Mouse (Mus musculus): ENCODE data around the gene Ifrd2.

Ifrd2 gene

DNA sequence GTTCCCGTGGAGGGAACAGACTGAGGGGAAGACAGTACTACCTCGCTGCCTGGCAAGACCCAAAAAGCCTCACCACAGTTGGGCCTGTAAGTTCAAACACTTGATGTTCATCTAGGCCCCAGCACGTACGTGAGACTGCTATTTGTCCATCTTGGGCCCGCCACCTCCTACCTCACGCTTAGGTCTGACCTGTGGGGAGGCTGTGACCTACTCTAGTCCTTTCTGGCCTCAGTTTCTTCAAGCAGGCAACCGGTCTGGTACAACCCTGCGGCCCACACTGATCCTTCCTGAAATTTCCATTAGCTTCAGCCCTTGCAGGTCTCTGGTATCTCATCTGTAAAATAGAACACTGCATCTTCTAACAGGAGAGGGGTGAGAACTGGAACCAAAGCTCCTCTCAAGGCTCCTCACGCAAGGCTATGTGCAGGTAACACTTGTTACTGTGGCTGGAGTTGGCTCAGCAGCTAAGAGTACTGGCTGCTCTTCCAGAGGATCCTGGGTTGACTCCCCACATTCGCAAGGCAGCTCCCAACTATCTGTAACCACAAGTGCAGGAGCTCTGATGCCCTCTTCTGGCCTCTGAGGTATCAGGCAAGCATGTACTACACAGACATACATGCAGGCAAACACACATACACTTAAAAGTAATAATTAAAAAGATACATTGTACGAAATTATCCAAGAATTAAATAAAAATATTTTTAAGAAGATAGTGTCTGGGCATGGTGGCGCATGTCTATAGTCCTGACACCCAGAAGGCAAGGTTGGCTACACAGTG, 38.1 kb downstream of the Ifrd2 start:
- no peak for DNase-seq

DNA sequence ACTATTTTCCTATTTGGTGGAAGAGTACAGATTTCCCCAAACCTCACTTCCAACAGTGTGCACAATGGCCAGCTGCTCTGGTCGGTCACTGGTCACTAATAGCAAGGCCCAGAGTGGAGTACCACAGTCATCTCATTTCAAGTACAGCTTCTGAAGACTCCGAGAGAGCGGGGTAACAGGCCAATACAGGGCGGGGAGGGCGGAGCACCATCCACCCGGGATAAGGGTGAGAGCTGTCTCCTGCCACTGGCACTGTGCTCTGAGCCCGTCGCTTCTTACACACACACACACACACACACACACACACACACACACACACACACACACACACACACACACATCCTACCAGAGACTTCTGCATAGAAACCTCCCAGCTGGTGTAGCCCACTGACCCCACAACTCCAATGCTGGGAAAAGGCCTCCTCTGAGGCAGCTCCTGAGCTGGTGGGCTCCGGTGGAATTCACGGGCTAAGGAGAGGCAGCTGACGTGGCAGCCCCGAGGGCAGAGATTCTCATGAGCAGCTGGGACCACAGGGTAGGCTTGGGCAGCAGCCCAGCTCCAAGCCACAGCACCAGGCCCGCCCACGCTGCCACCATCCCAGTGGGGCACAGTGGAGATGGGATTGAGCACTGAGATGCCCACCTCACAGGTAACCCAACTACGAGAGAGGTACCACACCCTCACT, 38.9 kb downstream of the Ifrd2 start:
- DNase-seq = no peak

DNA sequence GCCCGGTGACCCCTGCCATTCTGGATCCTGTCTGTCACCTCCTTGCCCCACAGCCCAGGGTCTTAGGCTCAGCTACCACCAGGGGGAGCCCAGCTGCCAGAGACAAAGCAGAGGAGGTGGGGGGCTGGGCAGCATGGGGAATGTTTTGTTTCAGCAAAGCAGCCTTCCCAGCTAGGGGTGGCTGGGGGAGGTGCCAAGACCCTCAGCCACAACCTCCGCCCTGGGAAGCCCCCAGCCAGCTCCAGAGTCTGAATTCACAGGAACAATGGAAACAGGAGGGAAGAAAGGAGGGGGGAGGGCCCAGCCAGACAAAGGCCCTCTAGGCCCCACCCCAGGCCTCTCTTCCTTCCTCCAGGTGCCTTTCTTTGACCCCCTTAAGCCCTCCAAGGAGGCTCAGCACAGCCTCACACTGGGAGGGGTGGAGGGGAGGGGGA, 39.4 kb downstream of the Ifrd2 start:
- DNase-seq = peak; percentile 66

DNA sequence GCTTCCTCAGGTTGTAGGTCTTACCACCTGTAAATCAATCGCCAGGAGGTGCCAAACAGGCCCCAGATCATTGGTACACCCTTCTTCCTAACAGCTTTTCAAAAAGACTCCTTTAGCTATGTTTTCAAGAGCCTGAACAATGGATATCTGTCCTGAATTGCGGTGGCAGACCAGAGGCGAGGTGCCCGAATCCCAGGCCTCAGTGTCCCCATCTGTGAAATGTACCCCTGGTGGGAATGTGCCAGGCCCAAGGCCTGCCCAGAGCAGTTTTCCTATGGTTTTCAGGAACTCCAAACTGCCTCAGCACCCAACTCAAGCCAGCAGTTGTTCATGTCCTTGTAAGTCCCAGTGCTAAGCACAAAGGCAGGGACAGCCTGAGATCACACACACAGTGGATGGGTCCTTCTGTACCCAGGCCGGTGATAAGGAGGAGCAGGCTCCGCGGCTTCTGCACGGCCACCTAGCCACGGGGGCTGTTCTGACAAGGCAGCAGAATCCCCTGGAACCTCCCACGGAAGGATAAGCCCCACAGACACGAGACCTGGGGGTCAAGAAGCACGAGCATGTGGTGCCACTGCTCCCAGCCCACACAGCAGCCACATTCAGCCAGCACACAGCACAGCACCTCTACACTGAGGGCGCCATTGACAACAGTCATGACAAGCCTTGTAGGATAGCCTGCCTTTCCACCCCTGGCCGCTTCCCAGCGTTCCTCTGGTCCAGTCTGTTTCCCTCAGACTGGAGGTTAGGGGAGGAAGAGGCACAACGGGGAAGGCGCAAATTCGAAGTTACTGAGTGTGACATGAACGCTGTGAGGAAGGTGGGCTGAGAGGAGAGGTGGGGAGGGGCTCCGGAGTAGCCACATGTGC, 40.2 kb downstream of the Ifrd2 start:
- no peak for DNase-seq

DNA sequence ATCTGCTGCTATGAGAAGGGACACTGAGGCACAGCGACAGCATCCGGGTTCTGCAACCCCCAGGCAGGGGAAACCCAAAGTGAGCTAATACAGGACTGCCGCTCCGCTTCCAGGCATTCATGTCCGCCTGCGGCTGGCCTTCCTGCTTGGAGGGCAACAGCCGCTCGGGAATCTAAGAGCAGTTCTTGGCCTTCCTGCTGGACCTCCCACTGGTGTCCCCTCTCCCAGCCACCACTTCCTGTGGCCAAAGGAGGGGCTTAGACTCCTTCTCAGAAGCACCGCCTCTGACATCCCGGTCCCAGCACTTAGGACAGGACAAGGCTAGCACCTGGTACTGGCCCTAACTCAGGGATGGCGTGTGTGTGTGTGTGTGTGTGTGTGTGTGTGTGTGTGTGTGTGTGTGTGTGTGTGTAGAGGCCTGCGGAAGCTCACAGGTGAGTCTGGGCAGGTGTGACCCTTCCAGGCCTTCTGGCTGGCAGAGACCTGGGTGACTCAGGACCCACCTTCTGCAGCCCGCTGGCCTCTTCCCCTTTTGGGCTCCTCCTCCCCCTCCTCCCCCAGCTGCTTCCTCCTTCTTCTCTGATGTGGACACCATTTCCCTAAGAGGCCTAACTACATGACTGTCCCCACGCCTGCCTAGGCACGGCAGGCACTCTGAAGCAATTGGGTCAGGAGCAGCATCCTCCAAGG, 41.4 kb downstream of the Ifrd2 start:
- DNase-seq = no peak

DNA sequence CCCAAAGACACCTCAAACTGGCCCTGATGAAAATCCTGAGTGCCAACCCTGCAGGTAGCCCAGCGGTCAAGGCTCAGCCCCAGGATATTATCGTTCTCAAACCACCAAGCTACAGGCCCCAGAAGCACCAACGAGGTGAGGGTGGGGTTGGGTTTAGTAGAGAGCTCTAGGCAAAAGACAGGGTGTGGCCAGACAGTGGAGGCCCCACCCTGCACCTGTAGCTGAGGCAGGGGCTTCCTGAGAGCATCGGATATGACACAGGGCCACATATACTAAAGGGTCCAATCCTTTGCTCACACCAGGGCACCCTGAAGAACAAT, 41.9 kb downstream of the Ifrd2 start:
- DNase-seq = no peak

DNA sequence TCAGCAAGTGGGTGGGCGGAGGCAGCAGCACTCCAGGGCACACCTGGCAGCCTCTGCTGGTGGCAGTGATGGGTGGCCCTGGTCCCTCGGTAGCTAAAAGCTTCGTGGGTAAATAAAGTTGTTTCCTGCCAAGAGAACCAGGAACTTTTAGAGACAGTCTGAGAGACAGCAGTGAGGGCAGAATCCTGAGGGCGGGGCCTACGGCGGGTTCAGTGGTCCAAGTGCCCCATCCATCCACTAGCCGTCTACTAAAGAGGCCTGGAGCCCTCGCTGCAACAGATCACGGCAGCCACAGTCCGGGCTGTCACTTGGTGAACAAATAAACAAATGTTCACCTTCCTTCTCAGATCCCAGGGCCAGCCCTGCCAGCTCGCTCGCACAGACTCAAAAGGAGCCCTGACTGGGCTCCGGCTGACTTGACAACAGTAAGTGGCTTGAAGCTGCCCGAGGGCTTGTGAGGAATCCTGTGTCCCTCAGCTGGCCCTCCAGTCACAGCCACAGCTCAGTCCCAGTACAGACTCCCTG, 42.5 kb downstream of the Ifrd2 start:
- DNase-seq = no peak

DNA sequence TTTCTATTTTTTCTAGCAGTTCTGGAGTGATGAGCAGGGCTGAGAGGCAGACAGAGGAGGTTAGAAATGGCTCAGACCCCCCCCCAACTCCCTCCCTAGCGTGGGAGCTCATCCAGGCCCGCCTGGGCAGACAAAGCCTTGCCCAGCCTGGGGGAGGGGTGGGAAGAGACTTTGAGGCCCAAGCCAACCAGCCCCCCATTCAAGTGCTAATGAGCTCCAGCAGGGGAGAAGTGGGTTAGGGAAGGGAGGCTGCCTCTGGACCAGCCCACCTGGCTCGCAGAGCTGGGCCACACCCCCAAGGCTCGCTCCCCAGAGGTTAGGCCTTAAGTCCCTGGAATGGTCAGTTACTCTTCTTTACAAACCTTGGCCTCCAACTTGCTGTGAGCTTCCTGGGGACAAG, 43.1 kb downstream of the Ifrd2 start:
- DNase-seq = no peak

DNA sequence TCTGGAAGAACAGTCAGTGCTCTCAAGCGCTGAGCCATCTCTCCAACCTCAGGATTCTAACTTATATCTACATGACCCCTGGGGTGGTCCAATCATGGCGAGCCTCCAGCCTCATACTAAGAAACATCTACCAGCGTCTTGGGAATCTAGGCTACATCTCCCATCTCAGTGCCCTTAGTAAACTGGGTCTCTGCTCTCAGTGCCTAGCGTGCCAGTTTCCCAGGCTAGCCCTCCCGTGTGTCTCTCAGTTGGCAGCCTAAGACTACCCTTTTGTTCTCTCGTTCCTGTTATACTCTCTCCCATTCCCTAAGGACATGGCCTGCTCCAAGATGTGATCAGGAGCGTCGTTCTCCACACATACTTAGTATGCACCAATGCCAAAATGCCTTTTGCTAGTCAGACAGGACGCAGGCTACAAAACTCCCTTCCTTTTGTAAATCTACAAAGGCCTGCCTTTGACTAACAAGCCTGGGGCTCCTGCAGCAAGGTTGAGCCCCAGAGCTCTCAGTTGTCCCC, 43.9 kb downstream of the Ifrd2 start:
- DNase-seq = no peak

DNA sequence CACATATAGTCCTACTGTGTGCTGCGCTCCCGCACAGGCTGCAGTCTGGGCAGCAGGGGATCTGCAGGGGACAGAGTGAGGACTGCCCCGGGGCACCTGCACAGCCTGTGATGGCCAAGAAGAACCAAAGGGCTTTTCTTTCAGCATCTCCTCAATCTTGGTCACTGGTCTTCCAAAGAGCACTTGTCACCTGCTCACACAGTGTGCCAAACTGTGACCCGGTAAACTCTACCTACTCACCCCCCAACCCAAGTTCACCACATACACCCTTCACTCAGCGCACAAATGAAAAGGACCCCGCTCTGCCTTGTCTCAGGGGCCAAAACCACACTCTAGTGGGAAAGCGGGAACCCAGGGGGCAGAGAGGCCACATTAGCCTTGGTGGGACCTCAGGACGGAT, 44.4 kb downstream of the Ifrd2 start:
- no peak for DNase-seq

DNA sequence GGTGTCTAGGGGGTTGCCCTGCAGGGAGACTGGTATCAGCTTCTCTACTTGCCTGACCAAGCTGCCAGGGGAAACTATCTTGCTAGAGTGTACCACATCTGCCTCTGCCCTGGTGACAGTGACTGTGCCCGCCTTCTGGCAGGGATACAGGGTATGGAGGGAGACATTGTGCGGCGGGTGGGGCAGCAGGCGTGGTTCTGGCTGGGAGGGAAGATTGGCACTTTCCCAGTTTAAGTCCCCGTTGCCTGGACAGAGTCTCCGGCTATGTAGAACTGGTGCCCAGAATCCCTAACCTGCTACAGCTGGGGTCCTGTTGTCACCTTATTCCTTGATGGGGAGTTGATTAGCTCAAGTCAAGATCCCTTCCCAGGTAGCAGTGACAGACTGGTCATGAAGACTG, 45.0 kb downstream of the Ifrd2 start:
- no peak for DNase-seq

DNA sequence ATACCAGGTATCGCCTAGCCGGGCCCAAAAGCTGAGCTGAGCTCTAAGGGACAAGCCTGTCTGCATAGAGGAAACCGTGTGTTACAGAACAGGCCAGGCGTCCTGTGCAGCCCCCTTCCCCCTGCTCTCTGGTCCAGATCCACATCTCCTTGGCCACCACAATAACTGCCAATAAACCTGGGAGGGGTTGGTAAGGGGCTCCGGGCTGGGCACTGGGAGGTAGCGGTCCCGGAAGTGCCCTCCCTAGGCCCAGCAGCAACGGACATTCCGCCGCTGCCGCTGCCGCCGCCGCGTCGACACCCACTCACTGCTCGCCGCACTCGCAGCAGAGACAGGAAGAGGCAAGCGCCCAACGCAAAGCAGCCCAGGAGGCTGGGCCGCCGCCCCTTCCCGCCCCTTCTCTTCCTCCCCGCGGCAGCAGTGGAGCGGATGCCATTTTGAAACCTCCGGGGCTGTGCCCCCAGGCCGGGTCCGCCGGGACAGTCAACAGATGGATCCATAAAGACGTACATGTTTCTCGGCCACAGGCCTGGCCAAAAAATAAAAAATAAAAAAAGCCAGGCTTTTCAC, 45.7 kb downstream of the Ifrd2 start:
- peak; percentile 83 for DNase-seq

DNA sequence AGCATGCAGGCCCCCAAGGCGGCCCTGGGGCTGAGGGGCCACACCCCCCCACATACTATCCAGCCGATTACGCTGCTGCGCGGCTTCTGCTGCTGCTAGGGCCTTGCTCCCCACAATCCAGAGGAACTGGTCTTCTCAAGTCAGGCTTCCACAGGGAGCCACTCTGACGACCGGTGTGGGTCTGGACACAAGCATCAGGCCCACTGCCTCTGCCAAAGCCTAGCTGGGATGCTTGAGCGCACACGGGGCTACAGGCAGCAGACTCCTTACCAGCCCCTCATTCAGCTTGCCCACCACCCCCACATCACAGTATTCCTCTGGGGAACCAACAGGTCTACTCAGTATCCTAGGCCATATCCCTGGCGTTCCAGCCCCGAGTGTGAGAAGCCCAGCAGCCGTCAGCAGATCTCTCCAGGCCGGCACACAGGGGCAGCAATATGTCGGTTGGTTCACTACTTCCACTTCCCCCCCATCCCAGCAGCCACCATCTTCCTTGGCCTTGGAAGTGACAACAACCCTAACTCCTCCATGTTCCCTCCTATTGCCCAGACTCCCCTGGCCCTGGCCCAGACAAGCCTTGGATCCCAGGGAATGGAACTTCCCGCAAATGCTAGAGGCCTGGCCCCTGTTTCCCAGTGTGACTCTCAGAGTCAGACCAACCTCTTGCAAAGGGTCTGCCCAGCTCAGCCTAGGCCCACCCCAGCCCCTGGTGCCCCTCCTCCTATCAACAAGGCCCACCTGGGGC, 46.4 kb downstream of the Ifrd2 start:
- DNase-seq = no peak

DNA sequence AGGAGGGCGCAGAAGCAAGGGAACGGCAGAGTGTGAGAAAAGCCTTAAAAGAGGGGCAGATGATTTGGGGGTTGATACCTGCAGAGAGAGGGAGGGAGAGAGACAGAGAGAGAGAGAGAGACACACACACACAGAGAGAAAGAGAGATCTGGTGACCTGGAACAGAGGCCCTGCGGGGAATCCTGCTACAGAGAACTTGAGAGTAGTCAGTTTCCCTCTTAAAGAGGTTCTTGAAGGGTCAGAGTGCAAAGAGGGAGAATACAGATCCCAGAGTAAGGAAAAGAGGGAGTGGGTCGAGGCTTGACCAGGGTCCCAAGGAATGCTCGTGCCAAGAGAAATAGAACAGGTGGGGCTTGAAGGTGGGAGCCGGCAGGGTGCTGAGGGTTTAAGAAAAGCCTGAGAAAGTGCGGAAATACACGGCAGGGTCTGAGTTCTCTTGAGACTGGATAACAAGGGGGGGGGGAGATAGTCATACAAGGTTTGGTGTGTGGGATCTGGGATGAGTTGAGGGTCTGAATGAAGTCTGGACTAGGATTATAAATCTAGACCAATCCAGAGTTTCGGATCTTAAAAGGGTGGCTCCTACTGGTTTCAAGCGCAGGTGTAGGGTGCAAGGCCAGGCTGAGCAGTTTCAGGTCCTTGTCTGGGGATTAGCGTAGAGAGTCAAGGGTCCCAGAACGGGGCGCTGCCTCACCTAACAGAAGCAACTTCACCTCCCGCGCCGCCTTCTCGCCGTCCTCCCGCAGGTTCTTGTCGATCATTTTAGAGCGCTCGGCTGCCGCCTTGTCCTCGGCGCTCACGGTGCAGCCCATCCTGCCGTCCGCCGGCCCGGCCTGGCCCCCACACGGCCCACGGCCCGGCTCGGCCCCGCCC, 47.2 kb downstream of the Ifrd2 start:
- no peak for DNase-seq

DNA sequence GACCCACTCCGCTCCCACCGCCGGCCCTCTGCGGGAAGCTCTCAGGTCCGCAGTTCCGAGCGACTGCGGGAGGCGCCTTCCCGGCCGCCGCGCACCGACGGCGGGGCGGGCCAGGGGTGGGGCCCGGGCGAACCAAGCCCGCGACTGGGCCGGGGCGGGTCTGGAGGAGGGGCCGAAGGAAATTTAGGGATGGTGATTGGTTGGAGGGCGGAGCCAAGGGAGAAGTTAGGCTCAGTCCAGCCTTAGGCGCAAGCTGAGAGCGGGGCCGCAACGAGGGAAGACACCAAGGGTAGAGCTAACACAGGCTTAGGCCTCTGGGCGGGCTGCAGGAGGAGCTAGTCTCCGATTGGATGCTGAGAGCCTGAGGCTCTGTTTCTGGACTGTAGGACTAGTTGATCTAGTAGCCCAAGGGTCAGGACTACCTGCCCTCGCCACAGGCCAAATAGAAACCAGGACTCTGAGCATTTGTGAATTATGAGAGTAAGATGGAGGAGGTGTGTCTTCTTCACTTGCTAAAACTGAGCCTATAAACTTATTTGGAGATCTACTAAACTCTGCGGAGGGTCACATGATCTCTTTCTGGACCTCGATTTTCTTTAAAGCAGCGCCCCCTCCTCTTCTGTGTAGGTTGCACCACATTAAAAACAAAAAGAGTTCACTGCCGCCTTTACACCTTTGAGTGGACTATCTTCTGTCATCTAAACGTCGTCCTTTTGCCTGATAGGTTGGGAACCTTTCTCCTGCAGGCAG, 48.0 kb downstream of the Ifrd2 start, which contains the start of gene Gnai2:
TSS of gene Gnai2 (minus strand) at position 89 of the 750 bp plus-strand sequence.
- DNase-seq = peak; percentile 95

DNA sequence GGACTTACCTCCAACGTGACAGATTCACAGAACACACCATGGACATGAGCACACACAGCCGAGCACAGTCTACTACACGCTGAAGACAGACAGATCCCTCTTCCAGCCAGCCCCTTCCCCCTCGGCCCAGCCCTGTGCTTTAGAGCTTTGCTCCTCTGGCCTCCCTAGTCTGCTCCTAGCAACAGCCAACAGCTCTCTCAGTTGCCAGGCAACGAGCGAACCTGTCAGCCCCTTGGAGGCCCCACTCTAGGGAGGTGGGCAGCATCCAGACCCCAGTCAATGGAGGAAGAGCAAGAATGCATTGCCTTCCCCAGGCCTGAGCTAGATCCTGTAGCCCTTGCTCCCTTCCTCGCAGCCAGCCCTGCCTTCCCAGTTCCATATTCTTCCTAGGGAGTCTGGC, 49.6 kb downstream of the Ifrd2 start:
- DNase-seq = no peak

DNA sequence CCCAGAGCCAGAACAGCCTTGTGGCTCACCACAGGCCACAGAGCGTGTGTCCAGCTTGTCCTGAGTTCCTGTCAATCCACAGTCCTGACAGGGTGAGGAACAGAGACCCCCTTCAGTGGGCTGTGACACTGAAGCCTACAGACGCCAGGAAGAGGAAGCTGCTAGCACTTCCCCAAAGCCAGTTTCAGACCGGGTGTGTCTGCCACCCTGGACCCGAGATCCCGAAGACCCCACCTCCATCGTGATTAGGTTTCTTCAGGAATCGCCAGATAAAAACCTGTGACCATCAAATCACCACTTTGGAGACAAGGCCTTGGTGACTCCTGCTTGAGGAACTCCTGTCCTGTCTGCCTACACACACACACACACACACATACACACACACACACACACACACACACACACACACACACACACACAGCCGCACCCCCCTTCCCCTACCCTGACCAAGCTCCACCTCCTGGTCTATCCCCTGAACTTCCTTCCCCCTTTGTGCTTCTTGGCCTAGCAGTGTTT, 52.9 kb downstream of the Ifrd2 start:
- DNase-seq = no peak

DNA sequence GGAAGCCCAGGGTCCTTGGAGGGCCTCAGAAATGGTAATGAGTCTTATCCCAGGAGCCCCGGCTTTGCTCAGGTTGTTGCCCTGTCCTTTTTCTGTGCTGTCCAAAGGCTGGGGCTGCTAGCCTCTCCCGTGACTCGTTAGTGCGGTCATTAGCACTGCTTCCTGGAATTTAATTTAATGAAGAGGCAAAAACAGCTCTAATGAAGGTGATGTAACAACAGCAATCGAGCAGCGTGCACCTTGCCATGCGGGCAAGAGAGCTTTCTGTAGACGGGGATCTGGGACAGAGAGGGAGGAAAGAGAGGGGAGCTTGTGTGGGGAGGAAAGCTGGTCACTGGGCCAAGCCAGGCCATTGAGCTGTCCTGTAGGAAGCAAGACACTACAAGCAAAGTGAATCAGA, 54.2 kb downstream of the Ifrd2 start:
- no peak for DNase-seq

All from right cerebral cortex, postnatal 25 days (tissue).